Mouse (Mus musculus) intestine, embryonic 14.5 days (tissue): ENCODE measurements around the gene Mecr. TPM values are rescaled to one million over a fixed set of nuclear protein-coding genes. Genes with fewer than 3 reads are reported as not detected.

ENCODE experiments used
- ATAC-seq: fragments of 200-750 bp; cut with Nextera tagmentation; replicated peaks from 2 replicates; pipeline ENCODE4 v1.8.0; 2017; ENCODE audit warnings: low read depth, moderate number of reproducible peaks, moderate TSS enrichment, moderate library complexity; ENCODE audit not compliant: low FRiP score, low TSS enrichment
- DNase-seq: peaks from one replicate; pipeline ENCODE4 v3.0.0-alpha.2; 2018; ENCODE audit warnings: low spot score
- H3K27ac ChIP-seq: fragments of 300-500 bp; sonication (generic); 2 replicates; pipeline ENCODE4 v1.5.1; 2014; ENCODE audit warnings: low read depth, mild to moderate bottlenecking, control low read depth
- H3K27me3 ChIP-seq: fragments of 300-500 bp; sonication (generic); replicated peaks from 2 replicates; pipeline ENCODE4 v1.6.1; 2014; ENCODE audit warnings: low read length, control low read depth; ENCODE audit not compliant: control insufficient read depth, insufficient read depth
- H3K36me3 ChIP-seq: fragments of 300-500 bp; sonication (generic); 2 replicates; pipeline ENCODE4 v1.6.1; 2014; ENCODE audit warnings: low read length, control low read depth; ENCODE audit not compliant: control insufficient read depth, insufficient read depth
- H3K4me1 ChIP-seq: fragments of 300-500 bp; sonication (generic); replicated peaks from 2 replicates; pipeline ENCODE4 v1.6.1; 2014; ENCODE audit warnings: low read length, control low read depth, mixed read lengths; ENCODE audit not compliant: control insufficient read depth, insufficient read depth
- H3K4me2 ChIP-seq: fragments of 300-500 bp; sonication (generic); 2 replicates; pipeline ENCODE4 v1.6.1; 2014; ENCODE audit warnings: low read length
- H3K4me3 ChIP-seq: fragments of 300-500 bp; sonication (generic); 2 replicates; pipeline ENCODE4 v1.5.1; 2014; ENCODE audit warnings: low read depth, low read length, control low read depth, mixed read lengths
- H3K9ac ChIP-seq: fragments of 300-500 bp; sonication (generic); 2 replicates; pipeline ENCODE4 v1.6.1; 2014; ENCODE audit warnings: mild to moderate bottlenecking, low read length
- H3K9me3 ChIP-seq: fragments of 300-500 bp; sonication (generic); 2 replicates; pipeline ENCODE4 v1.6.1; 2016; ENCODE audit warnings: low read length, control low read depth; ENCODE audit not compliant: control insufficient read depth
- WGBS: fragments of 180-500 bp; shearing (Covaris S2); extraction: QIAGEN DNeasy Blood & Tissue Kit; methylation state at CpG from one replicate; pipeline ENCODE4 v1.1.7; 2014; 5-methylcytosine and 5-hydroxymethylcytosine counted together
- polyA plus RNA-seq: library from polyadenylated mRNA; unstranded; fragments of >200 nt; fragmentation: Nextera tagmentation; extraction: Ambion mirVana; gene quantifications from 2 replicates; pipeline ENCODE4 v1.2.1, GENCODE M21; 2014

Gene Mecr
- polyA plus RNA-seq, 1 experiment from 2014 or later, result 59.3 TPM

DNA sequence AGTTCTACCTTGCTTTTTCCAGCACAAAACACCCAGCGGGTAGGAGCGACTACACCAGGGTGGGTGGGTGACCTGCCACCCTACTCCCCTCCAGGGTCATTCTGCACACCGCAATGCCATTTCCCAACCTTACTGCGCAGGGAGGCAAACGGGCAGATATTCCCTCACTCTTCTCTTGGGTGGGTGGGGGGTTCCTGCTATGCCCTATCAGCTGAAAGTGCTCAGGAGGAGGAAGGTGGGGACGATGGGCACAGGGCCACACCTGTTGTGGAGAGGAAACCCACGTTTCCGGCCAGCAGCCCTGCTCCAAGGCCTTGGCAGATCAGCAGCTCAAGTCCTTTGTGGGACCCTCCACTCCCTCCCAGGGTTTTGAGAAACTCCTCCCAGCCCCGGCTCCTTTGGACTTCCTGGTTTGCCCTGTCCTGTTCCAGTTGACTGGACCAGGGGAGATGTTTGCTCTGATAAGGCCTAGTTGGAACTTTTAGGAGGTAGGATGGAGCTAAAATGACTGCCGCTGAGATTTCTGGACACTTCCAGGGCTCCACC is 73.8 kb downstream of the Mecr start:
- peaks cover 37% of the 10 kb centered on the region for H3K4me1 ChIP-seq
- H3K27me3 ChIP-seq, result peaks cover 16% of the 10 kb centered on the region
- H3K4me2 ChIP-seq, result no peak overlapping the region
- WGBS, result 79% methylated on average over 10 of the region's 10 CpGs
- H3K9ac ChIP-seq, result no peak overlapping the region
- no peak for DNase-seq
- no peak for ATAC-seq
- H3K36me3 ChIP-seq, result no peaks in the 10 kb centered on the region
- H3K9me3 ChIP-seq, result no peaks in the 10 kb centered on the region
- no peak overlapping the region for H3K4me3 ChIP-seq
- no peak overlapping the region for H3K27ac ChIP-seq

Other genes with a start within 250 kb of the Mecr start
- 5.4 and 5.7 TPM in 2 replicates for gene Ptpru, start 5.2 kb upstream of the Mecr start, polyA plus RNA-seq
- 102 and 103 TPM in 2 replicates for gene Srsf4, start 30.1 kb downstream of the Mecr start, polyA plus RNA-seq
- gene Tmem200b, start 78.3 kb downstream of the Mecr start, polyA plus RNA-seq, result 1.9 and 2.3 TPM in 2 replicates
- gene Gm10300, start 231.2 kb downstream of the Mecr start, polyA plus RNA-seq, result 0.09 TPM in 1 of 2 replicates, not detected in the other
- gene Epb41, start 231.9 kb downstream of the Mecr start, polyA plus RNA-seq, result 59.6 and 65.1 TPM in 2 replicates